Mouse (Mus musculus) neural tube, embryonic 12.5 days (tissue): ENCODE data around the gene Cables2. TPM values are rescaled to one million over a fixed set of nuclear protein-coding genes. Genes with fewer than 3 reads are reported as not detected.

ENCODE experiments used
- ATAC-seq: fragments of 200-750 bp; cut with Nextera tagmentation; 2 replicates; pipeline ENCODE4 v1.8.0; 2017; ENCODE audit warnings: low read depth, mild to moderate bottlenecking, moderate TSS enrichment, moderate library complexity; ENCODE audit not compliant: low FRiP score
- H3K27ac ChIP-seq: fragments of 300-500 bp; sonication (generic); 2 replicates; pipeline ENCODE4 v1.5.1; 2016
- H3K27me3 ChIP-seq: fragments of 300-500 bp; sonication (generic); replicated peaks from 2 replicates; pipeline ENCODE4 v1.6.1; 2016; ENCODE audit warnings: mild to moderate bottlenecking
- H3K36me3 ChIP-seq: fragments of 300-500 bp; sonication (generic); 2 replicates; pipeline ENCODE4 v1.6.1; 2016; ENCODE audit warnings: mild to moderate bottlenecking
- H3K4me1 ChIP-seq: fragments of 300-500 bp; sonication (generic); 2 replicates; pipeline ENCODE4 v1.6.1; 2016
- H3K4me2 ChIP-seq: fragments of 300-500 bp; sonication (generic); replicated peaks from 2 replicates; pipeline ENCODE4 v1.6.1; 2016; ENCODE audit warnings: mild to moderate bottlenecking
- H3K4me3 ChIP-seq: fragments of 300-500 bp; sonication (generic); 2 replicates; pipeline ENCODE4 v1.5.1; 2016
- H3K9ac ChIP-seq: fragments of 300-500 bp; sonication (generic); 2 replicates; pipeline ENCODE4 v1.6.1; 2016; ENCODE audit warnings: mild to moderate bottlenecking
- H3K9me3 ChIP-seq: fragments of 300-500 bp; sonication (generic); 2 replicates; pipeline ENCODE4 v1.6.1; 2016; ENCODE audit warnings: mild to moderate bottlenecking
- whole genome bisulfite sequencing: fragments of 180-500 bp; shearing (Covaris S2); methylation state at CpG from one replicate; pipeline ENCODE4 v1.1.7; 2016; 5-methylcytosine and 5-hydroxymethylcytosine counted together
- polyA plus RNA-seq: library from polyadenylated mRNA; unstranded; fragments of >200 nt; fragmentation: Nextera tagmentation; extraction: Ambion mirVana; gene quantifications from 2 replicates; pipeline ENCODE4 v1.2.1, GENCODE M21; 2016

The Cables2 gene
- polyA plus RNA-seq, 1 experiment from 2014 or later, result 28.7 TPM

- 59% methylated on average over 7 of the region's 7 CpGs for WGBS
- no peak overlapping the region for H3K4me3 ChIP-seq
- ATAC-seq, result no peak
- H3K36me3 ChIP-seq, result no peaks in the 10 kb centered on the region
- no peaks in the 10 kb centered on the region for H3K9me3 ChIP-seq
- peaks cover 30% of the 10 kb centered on the region for H3K27me3 ChIP-seq
- H3K4me2 ChIP-seq, result no peak overlapping the region
- H3K9ac ChIP-seq, result no peak overlapping the region
- H3K4me1 ChIP-seq, result peaks cover 38% of the 10 kb centered on the region
- no peak overlapping the region for H3K27ac ChIP-seq
Observed at GRCm38 (mm10) chr2:180228592-180228991, 44.7 kb downstream of the Cables2 start.

GRCm38 (mm10) chr2:180228060-180228458 is 45.2 kb downstream of the Cables2 start:
- Histone ChIP-seq H3K4me2 (peak overlapping the region; percentile 43), H3K9ac (no peak overlapping the region), H3K9me3 (no peaks in the 10 kb centered on the region), H3K27ac (no peak overlapping the region), H3K4me1 (peaks cover 43% of the 10 kb centered on the region), H3K4me3 (no peak overlapping the region), H3K27me3 (peaks cover 35% of the 10 kb centered on the region), H3K36me3 (no peaks in the 10 kb centered on the region)
- ATAC-seq, result no peak
- WGBS, result 43% methylated on average over 6 of the region's 6 CpGs

- Histone ChIP-seq H3K36me3 (no peaks in the 10 kb centered on the region), H3K4me2 (peak overlapping the region; percentile 43), H3K4me3 (no peak overlapping the region), H3K27me3 (peaks cover 38% of the 10 kb centered on the region), H3K9ac (no peak overlapping the region), H3K4me1 (peaks cover 49% of the 10 kb centered on the region), H3K27ac (no peak overlapping the region), H3K9me3 (no peaks in the 10 kb centered on the region)
- ATAC-seq, result peak; percentile 73
- WGBS, result under 1% methylated on average over 21 of the region's 21 CpGs
Observed at GRCm38 (mm10) chr2:180227262-180228059, 45.8 kb downstream of the Cables2 start.

GRCm38 (mm10) chr2:180225762-180226378 is 47.4 kb downstream of the Cables2 start, which contains the start of gene Lama5:
Gene Lama5, minus strand, starts transcription at chr2:180225859.
- Histone ChIP-seq H3K36me3 (no peaks in the 10 kb centered on the region), H3K27ac (no peak within 1 kb of the TSS), H3K4me3 (peak within 1 kb of the TSS; percentile 57), H3K27me3 (peaks cover 38% of the 10 kb centered on the region), H3K4me2 (peak within 1 kb of the TSS; percentile 100), H3K9me3 (no peaks in the 10 kb centered on the region), H3K9ac (peak within 1 kb of the TSS; percentile 60), H3K4me1 (peaks cover 55% of the 10 kb centered on the region)
- WGBS, result 1% methylated on average over 36 of the region's 37 CpGs
- peak; percentile 45; the same call in 1 of the 2 replicates for ATAC-seq

- no peaks in the 10 kb centered on the region for H3K36me3 ChIP-seq
- peaks cover 55% of the 10 kb centered on the region for H3K4me1 ChIP-seq
- H3K4me2 ChIP-seq, result peak overlapping the region; percentile 100
- ATAC-seq, result peak; percentile 14
- WGBS, result under 1% methylated on average over 55 of the region's 55 CpGs
- peaks cover 38% of the 10 kb centered on the region for H3K27me3 ChIP-seq
- H3K9ac ChIP-seq, result peak overlapping the region; percentile 60
- H3K27ac ChIP-seq, result no peak overlapping the region
- H3K4me3 ChIP-seq, result peak overlapping the region; percentile 57
- no peaks in the 10 kb centered on the region for H3K9me3 ChIP-seq
Observed at GRCm38 (mm10) chr2:180225044-180225761, 48.1 kb downstream of the Cables2 start.

GRCm38 (mm10) chr2:180224647-180225043 is 48.7 kb downstream of the Cables2 start:
- Histone ChIP-seq H3K4me3 (peak overlapping the region; percentile 57), H3K27me3 (peaks cover 38% of the 10 kb centered on the region), H3K4me1 (peaks cover 55% of the 10 kb centered on the region), H3K4me2 (peak overlapping the region; percentile 100), H3K27ac (no peak overlapping the region), H3K36me3 (no peaks in the 10 kb centered on the region), H3K9me3 (no peaks in the 10 kb centered on the region), H3K9ac (peak overlapping the region; percentile 60; the same call in 1 of the 2 replicates)
- WGBS, result 1% methylated on average over 13 of the region's 13 CpGs
- no peak for ATAC-seq

GRCm38 (mm10) chr2:180222250-180222649 is 51.0 kb downstream of the Cables2 start:
- H3K27me3 ChIP-seq, result peaks cover 38% of the 10 kb centered on the region
- no peak overlapping the region for H3K4me3 ChIP-seq
- H3K36me3 ChIP-seq, result no peaks in the 10 kb centered on the region
- no peak for ATAC-seq
- H3K9me3 ChIP-seq, result no peaks in the 10 kb centered on the region
- no peak overlapping the region for H3K27ac ChIP-seq
- no peak overlapping the region for H3K4me2 ChIP-seq
- WGBS, result 19% methylated on average over 6 of the region's 6 CpGs
- H3K9ac ChIP-seq, result no peak overlapping the region
- H3K4me1 ChIP-seq, result peaks cover 42% of the 10 kb centered on the region

- H3K4me3 ChIP-seq, result no peak overlapping the region
- H3K4me2 ChIP-seq, result no peak overlapping the region
- H3K9me3 ChIP-seq, result no peaks in the 10 kb centered on the region
- no peak overlapping the region for H3K27ac ChIP-seq
- H3K27me3 ChIP-seq, result peaks cover 31% of the 10 kb centered on the region
- H3K9ac ChIP-seq, result no peak overlapping the region
- peaks cover 35% of the 10 kb centered on the region for H3K4me1 ChIP-seq
- no peaks in the 10 kb centered on the region for H3K36me3 ChIP-seq
- 96% methylated on average over 9 of the region's 9 CpGs for whole genome bisulfite sequencing
- ATAC-seq, result no peak
Observed at GRCm38 (mm10) chr2:180221051-180221450, 52.2 kb downstream of the Cables2 start.

- peaks cover 26% of the 10 kb centered on the region for H3K4me1 ChIP-seq
- ATAC-seq, result no peak
- H3K9me3 ChIP-seq, result no peaks in the 10 kb centered on the region
- no peak overlapping the region for H3K4me3 ChIP-seq
- peaks cover 23% of the 10 kb centered on the region for H3K27me3 ChIP-seq
- no peak overlapping the region for H3K27ac ChIP-seq
- H3K4me2 ChIP-seq, result no peak overlapping the region
- H3K36me3 ChIP-seq, result no peaks in the 10 kb centered on the region
- H3K9ac ChIP-seq, result no peak overlapping the region
- WGBS, result 84% methylated on average over 9 of the region's 9 CpGs
Observed at GRCm38 (mm10) chr2:180220165-180220564, 53.1 kb downstream of the Cables2 start.

GRCm38 (mm10) chr2:180219145-180219943 is 54.0 kb downstream of the Cables2 start:
- Histone ChIP-seq H3K4me3 (no peak overlapping the region), H3K27ac (no peak overlapping the region), H3K9me3 (no peaks in the 10 kb centered on the region), H3K4me2 (no peak overlapping the region), H3K36me3 (no peaks in the 10 kb centered on the region), H3K27me3 (peaks cover 14% of the 10 kb centered on the region), H3K4me1 (peaks cover 19% of the 10 kb centered on the region), H3K9ac (no peak overlapping the region)
- WGBS, result 84% methylated on average over 15 of the region's 15 CpGs
- no peak for ATAC-seq

GRCm38 (mm10) chr2:180218677-180219076 is 54.6 kb downstream of the Cables2 start:
- 44% methylated on average over 5 of the region's 5 CpGs for WGBS
- no peaks in the 10 kb centered on the region for H3K9me3 ChIP-seq
- peaks cover 9% of the 10 kb centered on the region; the same call in 1 of the 2 replicates for H3K27me3 ChIP-seq
- H3K4me1 ChIP-seq, result peaks cover 18% of the 10 kb centered on the region
- no peak overlapping the region for H3K4me3 ChIP-seq
- H3K4me2 ChIP-seq, result no peak overlapping the region
- no peak overlapping the region for H3K27ac ChIP-seq
- no peaks in the 10 kb centered on the region for H3K36me3 ChIP-seq
- no peak for ATAC-seq
- no peak overlapping the region for H3K9ac ChIP-seq
